Mouse (Mus musculus) natural killer cell, adult 2 months (primary cell): ENCODE measurements around the gene Rnase2a.
"Not testable (repeated sequence)": the region's sequence is repeated elsewhere in the genome, so short reads cannot be mapped to it uniquely, and the experiment has no call there.

Source experiments
- DNase-seq, 2 experiments: peaks; one replicate each; pipeline ENCODE4 v3.0.0; 2022; ENCODE audit warnings: low spot score in 2 of 2

The Rnase2a gene

DNA sequence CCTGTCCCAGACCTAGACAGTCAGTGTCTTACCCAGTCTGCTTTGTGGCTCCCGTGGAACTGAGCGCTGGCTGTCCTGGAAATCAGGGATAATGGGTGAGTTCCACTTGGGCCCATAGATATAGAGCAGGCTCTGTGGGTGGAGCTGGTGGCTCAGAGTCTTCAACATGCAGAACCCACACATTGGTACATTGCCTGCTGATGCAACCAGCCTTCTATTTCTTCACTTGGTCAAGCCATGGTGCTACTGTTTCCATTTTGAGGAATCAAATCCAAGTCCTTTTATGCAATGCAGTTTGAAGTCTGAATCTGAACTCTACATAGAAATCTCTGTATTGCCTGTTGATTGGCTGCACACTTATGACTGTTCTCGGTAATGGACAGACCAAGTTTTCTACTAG is at the start of gene Rnase2a:
Rnase2a (minus strand) TSS at position 72 of the 400 bp plus-strand sequence.
- no peak for DNase-seq

DNA sequence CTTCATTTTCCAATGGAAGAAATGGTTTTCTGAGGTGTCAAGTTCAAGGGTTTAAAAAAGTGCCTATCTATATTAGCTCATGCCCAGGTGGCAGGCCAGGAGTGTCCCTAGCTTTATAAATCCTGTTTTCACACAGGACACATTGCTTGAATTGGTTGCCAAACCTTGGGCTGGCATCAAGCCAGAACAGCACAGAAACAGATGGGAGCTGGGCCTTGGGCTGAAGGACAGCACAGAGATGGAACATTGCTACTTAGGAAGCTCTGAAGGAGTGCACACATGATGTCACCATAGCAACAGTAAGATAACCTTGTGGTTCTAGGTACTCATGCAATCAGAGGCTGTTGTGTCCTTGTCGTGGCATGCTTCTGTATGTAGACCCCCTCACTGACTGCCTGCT is 35.6 kb upstream of the Rnase2a start:
- no peak for DNase-seq

DNA sequence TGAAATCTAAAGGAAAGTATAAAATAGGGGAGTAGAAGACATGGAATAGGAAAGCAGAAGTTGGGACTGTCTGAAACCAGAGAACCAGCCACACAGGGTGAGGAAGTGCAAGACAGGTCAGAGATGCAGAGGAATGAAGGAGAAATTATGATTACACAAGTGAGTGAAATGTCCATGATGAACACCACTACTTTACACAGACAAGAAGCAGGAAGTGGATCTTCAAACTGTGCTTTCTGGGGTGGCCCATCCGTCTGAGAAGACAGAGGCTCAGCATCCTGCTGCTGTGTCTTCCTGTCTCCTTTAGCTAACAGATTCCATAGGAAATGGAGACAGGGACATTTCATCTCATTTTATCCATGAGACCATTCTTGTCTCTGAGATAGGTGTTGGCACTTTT is 22.6 kb upstream of the Rnase2a start:
- not testable (repeated sequence) for DNase-seq

DNA sequence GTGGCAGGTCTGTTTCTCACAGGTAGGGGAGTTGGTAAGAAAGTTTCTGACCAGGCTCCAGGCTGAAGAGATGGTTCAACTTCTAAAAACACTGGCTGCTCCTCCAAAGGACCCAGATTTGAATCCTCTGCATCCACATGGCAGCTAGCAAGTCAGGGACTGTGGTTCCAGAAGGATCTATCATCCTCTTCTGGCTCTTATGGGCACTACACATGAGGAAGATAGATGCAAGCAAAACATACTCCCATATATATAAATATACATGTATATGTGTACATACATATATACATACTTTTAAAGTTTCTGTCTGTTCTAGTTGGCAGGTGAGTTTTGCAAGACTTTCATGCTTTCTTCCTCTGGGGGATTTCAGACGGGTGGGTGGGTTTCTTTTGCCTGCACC is 12.8 kb upstream of the Rnase2a start:
- no peak for DNase-seq

DNA sequence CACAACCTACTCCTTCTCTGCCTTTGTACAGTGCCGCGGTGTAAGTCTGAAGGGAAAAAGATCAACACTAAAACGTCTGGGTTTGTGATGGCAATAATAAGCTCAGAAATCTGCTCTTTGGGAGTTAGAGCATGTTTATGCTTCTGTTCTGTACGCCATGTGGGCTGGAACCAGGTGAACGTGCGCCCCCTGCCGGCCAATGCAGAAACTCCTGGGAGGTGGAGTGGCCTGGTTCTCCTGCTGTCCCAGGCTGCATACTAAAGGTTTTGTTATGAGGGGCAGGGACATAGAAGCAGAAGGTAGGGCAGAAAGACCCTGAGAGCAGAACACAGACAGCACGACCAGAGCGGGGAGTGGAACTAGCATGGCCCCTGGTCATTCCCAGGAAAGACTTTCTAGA is 10.2 kb upstream of the Rnase2a start:
- DNase-seq, result peak in 1 of 2 experiments; percentile 55

DNA sequence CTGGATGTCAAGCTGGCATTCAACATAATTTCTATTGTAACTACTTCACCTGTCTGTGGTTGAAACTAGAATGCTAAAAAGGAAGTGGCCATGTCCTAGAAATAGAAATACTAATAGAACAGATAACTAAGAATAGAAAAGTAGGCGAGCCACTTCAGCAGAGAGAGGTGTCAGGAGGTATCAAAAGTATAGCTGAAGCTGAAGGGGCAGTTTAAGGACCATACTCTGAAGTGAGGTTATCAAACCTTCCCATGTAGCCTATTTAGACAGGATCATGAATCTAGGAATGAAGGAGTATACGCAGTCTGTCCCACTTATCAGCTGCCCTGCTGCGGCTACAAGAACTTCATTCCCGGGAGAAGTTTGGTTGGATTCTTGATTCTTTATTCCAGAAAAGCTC is 9.8 kb upstream of the Rnase2a start:
- DNase-seq, result no peak

DNA sequence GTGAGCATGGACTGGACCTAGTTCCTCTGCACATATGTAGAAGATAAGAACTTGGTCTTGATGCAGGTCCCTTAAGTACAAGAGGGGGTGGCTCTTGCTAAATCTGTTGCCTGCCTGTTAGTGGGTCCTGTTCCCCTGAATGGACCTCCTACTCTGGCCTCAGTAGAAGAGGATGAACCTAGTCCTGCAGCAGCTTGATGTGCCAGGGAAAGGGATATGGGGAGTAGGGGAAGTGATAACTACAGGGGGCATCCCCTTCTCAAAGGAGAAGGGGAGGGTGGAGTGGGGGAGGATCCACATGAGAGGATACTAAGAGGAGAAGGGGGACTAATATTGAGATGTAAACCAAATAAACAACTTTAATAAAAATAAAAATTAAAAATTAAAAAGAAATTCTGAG is 6.5 kb upstream of the Rnase2a start:
- DNase-seq, result no peak

DNA sequence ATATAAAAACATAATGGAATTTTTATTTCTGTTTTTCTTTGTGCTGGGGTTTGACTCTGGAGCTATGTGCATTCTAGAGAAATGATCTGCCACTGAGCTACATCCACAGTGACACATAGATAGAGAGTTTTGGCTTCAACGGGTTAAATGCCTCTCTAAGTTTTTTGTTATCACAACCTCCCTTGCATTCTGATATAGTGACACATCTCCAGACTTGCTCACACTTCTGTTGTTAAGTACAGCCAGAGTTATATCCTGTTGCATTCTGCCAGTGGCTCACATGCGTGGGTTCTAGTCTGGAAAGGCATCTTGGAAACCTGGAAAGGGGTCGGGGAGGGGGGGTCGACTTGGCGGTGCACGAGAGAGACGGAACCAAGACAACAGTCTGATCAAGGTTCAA is 3.8 kb upstream of the Rnase2a start:
- no peak for DNase-seq

DNA sequence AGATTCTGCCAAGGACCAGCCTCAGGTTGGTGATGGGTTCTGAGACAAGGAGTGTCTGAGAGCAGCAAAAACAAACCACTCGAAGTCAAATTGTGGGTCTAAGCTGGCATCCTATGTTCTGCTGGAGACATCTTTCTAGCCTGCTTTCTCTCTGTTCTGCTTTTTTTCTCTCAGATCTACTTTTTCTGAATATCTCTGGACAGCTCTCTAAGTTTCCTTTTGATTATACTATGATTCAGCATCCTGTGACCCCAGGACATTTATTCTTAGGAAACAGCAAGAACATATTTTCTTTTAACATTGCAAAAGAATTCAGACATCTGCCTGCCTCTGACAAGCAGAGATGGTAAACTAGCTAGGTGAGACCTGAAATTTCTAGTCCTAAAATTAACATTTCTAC is 2.3 kb downstream of the Rnase2a start:
- no peak for DNase-seq

DNA sequence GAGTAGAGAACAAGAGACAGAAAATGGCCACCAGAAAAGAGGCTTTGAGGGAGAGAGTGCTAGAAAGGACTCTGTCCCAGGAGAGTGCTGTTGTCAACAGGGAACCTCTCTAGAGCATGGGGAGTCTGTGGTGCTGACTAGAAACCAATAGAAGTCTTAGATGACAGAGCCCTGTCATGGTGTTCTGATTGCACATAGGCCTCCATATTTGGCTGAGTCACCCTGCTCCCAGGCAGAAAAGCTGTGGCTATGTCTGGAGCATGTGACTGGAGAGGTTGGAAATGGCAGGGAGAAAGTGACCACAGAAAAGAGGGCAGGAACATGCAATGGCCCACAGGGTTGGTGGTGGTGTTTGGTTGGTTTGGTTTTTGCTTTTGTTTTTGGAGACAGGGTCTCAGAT is 3.7 kb downstream of the Rnase2a start:
- not testable (repeated sequence) for DNase-seq

DNA sequence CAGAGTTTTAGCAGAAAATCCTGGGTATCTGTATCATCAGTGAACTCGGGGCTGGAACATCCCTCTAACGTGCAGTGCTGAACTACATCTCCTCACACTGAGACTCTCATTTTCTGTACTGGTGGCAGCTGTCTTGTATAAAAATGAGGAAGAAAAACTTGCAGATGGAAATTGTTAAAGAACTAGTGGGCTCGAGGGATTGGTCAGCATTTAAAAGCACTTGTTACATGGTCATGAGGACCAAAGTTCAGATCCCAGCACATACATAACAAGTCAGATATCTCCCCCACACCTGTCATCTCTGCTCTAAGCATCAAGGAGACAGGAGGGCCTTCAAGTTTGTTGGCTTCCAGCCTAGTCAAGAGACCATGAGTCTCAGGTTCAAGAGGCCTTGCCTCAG is 5.6 kb downstream of the Rnase2a start:
- no peak for DNase-seq

DNA sequence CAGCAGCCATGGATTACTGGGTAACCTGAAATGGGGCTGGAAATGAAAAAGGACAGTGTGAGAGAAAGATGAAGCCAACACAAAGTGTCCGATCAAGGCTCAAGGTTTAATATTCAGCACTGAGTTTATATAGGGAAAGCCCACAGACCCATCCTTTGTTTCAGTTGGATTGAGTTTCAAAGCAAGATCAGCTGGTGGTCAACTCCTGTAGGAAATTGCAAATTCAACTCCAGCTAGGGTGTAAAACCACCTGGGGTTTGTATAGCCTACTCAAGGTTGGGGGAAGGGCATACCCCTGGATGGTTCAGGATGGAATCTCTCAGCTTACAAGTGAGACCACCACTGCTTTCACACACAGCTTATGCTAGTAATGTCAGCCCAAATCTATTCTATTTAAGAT is 8.2 kb downstream of the Rnase2a start:
- DNase-seq, result no peak

DNA sequence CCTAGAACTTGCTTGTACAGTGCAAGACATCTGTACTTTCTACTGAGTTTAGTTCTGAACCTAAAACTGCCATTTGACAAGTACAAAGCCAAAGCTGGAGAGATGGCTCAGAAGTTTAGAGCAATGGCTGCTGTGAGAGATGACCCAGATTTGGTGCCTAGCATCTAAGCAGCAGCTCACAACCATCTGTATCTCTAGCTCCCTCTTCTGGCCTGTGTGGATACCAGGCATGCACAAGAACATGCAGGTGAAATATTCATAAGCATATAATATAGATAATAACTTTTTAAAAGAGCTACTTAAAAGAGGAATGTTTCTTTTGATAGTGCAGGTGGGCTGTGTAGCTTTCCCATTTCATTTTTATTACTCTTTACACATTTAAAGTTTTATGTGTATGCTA is 15.0 kb downstream of the Rnase2a start:
- peak; percentile 12 to 40 for DNase-seq

DNA sequence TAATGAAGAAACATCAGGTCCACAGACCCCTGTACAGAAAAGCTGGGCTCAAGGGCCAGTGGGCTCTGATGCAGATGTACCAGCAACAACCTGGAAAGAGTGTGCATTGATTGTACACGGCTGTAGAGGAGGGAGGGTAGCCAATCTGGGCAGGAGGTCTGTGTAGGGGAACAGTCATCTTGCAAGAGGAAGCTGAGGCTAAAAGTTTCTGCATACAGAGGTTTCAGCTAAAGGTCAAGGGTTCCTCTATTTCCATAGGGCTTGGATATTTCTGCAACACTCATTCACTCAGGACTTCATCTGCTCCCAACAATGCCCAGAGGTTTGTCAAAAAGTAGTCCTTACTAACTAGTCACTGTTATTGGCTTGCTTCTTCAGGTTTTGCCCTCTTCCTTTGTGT is 18.4 kb downstream of the Rnase2a start:
- not testable (repeated sequence) for DNase-seq

DNA sequence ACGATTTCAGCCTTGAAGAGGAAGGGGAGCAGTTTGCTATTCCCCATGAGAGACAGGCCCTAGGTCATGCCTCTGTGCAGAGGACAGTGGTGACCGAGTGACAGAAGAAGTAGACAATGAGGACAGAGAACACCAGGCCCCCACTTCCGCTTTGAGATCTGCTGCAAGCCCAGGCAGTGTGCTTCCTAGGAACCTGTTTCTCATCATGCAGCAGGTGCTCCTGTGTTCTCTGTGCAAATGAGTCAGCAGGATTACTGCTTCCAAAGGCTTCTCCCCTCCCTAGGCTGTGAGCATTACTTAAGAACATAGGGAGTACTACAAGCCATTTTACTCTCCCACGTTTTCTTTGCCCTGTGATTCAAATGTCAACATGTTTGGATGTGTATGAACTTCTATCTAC is 26.3 kb downstream of the Rnase2a start:
- not testable (repeated sequence) for DNase-seq

DNA sequence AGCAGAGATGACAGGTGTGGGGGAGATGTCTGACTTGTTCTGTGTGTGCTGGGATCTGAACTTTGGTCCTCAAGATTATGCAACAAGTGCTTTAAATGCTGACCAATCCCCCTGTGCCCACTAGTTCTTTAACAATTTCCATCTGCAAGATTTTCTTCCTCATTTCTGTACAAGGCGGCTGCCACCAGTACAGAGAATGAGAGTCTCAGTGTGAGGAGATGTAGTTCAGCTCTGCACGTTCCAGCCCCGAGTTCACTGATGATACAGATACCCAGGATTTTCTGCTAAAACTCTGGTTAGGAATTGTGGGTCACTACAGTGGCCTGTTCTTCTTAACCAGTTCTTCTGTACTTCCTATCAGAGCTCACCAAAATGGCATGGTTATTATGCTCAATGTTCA is 35.8 kb downstream of the Rnase2a start:
- DNase-seq, result not testable (repeated sequence)
